Mouse (Mus musculus) ovary, postnatal 14 days (tissue): ENCODE data around the gene Zfp326.
A peak's percentile ranks its signal among the peaks of the same experiment; 100 is the strongest.
"Not testable (repeated sequence)": the region's sequence is repeated elsewhere in the genome, so short reads cannot be mapped to it uniquely, and the experiment has no call there.

Source experiments
- DNase-seq: peaks from one replicate; pipeline ENCODE4 v3.0.0; 2022; ENCODE audit warnings: low spot score

Zfp326 gene

DNA sequence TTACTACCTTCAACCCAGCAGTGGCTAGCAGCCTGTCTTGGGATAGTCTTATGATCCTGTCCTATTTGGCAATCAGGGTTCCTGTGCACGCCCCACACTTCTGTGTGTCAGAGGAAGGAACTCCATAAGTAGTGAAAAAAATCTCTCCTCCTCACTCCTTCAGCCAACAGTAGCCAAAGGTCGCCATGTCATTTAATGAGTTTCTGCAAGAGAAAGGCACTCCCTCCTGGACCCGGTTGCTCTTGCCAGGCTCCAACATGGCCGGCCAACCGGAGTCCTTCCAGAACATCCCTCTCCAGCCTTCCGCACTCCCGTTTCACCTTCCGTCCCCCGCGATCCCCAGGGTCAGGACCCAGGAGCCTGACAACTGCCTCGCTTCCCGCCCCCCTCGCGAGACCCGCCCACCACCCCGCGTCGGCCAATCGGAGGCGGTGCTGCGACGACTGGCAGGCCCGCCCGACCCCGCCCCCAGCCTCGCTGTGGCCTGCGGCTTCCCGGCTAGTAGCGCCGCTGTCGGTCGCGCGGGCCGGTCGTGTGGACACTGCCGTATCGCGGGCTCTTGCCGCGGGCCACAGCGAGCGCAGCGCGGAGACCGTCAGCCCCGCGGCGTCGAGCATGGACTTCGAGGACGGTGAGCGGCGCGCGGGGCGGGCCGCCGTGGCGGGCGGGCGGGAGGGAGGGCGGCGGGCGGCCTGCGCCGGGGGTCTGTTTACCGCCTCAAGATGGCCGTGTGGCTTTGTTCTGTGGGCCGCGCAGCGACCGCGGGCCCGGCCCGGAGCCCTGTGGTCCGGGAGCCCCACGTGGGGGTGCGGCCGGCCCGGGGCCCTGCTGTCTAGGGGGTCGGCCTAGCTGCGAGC lies at the start of gene Zfp326:
TSS of gene Zfp326 (plus strand) at position 498 of the 857 bp plus-strand sequence.
- DNase-seq, result peak; percentile 77

- DNase-seq, result no peak
Measured at GRCm38 (mm10) chr5:105826916-105827510, 49.4 kb upstream of the Zfp326 start.

GRCm38 (mm10) chr5:105828050-105828449 lies 48.3 kb upstream of the Zfp326 start:
- DNase-seq, result no peak

DNA sequence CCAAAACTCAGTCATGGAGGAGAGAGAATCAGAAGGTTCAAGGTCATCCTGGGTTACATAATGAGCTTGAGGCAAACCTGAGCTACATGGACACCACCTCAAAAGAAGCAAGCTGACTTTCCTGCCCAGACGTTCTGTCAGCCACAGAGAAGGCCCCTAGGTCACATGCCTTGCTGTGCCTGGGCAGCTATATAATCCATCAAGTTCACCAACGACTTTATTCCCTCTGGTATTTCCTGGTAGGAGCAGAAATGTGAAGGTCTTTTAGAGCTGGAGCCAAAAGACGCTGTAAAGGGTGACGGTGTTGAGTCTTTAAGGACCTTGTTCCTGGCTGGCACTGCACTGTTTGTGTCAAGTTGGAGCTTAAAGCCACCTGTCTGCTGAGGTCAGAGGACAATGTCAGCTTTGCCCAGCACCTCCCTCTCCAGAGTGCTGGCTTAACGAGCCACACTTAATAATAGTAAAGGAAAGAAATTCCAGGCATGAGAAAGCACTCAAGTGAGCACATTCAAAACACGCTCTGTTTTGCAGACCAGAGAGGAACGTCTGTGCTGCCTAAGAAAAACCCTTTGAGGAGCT lies 47.3 kb upstream of the Zfp326 start:
- no peak for DNase-seq

GRCm38 (mm10) chr5:105832140-105832539 lies 44.2 kb upstream of the Zfp326 start:
- DNase-seq, result no peak

DNA sequence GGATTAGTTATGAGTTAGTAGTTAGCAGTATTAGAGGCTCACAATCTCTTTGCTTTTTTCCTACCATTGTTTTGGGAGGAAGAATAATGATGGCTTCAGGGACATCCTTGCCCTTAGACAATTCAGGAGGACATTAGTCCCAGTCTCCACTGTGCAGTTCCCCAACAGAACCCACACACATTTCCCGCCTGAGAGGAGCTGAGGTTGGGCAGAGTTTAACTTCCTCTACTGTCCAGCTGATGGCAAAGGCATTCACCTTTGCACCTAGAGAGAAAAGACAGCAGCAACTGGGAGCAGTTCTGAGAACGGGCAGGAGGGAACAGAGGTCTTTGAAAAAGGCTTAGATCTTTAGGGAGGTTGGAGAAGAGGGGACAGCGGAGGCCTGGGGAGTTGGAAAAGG lies 42.4 kb upstream of the Zfp326 start:
- DNase-seq, result no peak

DNA sequence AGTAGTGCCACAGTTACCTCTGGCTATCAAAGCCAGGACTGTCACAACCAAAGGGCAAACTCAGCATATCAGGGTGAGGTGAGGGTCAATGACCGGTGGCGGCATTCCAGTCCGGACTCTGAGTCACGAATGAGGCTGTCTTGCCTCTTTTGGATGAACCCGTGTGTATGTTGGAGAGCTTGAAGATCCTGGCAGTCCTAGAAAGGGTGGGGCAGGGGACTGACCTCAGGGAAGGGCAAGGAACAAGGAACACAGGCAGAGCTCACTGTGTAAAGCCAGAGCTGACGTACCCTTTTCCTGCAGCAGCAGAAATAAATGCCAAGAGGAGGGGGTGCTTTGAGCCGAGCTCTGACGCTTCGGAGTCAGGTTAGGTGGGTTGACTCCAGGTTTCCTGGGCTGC lies 40.4 kb upstream of the Zfp326 start:
- DNase-seq, result no peak

- DNase-seq, result no peak
Measured at GRCm38 (mm10) chr5:105839740-105840310, 36.5 kb upstream of the Zfp326 start.

DNA sequence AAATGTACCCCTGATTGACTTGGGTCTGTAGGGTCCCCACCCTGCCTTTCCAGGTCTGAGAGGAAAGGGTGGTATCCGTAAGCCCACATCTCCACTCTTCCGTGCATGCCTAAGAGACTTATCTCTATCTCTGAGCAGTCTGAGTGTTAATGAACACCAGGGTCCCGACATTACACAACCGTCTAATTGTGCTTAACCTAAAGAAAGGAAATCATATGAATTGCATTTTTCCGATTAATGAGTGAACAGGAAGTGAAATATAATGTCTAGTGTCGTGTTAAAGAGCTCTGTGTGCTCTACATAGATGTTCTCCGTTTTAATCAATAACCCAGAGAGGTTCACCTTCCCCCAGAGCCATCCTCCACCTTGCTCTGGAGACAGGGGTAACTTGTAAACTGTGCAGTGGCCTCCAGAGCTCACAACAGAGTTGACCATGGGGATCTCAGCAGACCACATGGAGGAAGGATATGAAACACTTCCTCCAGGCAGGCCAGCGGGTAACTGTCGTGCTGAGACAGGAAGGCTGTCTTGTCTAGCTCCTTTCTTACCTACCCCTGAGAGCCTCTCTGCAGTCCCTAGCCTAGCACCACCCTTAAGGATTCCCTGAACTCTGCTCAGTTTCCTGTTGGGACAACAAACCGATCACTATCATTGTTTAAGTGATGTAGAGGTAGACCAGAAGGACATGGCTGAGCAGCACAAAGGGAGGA lies 32.2 kb upstream of the Zfp326 start:
- DNase-seq, result no peak

GRCm38 (mm10) chr5:105845041-105845440 lies 31.3 kb upstream of the Zfp326 start:
- DNase-seq, result no peak

DNA sequence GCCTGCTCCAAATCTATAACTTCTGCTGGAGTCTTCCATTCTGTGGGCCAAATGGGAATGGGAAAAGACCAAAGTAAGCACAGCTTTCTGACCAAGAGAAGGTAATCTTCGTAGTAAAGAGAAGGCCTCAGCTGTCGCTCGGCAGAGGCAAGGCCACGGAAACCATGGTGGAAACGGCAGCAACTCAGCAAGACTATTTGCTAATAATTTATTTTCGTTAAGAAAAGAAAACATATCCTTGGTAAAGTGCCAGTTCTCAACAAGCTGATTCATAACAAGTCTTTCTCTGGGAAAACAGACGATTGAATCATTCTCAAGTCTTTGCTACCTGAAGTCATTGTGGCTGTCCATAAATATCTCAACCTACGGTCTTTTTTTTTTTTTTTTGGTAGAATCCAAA lies 28.6 kb upstream of the Zfp326 start:
- no peak for DNase-seq

DNA sequence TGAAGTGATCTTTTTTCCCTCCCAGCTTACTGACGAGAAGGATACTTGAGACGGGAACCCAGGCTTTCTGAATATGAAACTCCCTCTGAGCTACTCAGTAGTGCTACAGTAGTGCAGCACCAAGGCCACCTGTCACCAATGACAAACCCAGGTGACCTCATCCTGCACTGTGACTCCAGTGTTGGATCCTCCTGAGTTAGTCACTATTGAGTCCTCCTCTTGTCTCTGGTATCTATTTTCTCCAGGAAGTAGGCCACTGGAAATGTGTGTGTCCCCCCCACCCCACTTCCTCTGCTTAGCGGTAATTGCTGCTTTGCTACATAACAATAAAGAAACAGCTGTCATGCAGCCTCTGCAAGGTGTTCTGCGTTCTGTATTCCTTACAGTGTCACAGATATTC lies 27.1 kb upstream of the Zfp326 start:
- no peak for DNase-seq

GRCm38 (mm10) chr5:105849643-105850042 lies 26.7 kb upstream of the Zfp326 start:
- no peak for DNase-seq

DNA sequence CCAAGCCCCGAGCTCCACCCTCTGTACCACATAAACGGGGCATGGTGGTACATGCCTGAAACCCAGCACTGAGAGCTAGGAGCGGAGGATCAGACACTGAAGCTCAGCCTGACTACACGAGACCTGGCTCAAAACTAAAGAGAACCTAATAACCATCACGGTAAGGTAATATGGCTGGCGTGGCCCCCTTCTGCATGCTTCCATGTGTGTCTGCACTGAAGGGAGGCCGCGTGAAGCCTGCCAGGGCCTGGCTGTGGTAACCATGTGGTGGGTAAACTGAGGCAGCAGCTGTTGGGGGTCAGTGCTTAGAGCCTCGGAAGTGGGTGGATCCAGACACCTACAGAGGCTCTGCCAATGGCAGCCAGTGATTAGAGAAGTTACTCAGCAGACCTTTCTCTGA lies 23.1 kb upstream of the Zfp326 start:
- no peak for DNase-seq

DNA sequence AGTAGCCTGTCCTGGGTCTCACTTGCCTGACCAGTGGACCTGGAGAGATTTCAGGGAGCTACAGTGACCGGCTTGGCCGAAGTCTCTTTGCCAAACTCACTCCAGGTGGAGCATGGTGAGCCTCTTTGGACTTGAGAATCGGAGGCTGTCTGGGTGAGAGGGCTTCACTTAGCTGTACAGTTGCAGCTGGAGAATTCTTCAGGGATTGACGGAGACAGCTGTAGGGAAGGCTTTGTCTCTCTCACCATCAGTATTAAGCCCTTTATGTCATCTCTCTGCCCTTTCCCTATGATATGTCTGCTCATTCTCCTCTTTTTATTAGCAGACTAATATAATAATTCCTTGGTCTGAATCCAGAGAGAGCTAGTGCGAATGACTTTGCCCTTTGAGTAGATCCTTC lies 18.9 kb upstream of the Zfp326 start:
- DNase-seq, result no peak

DNA sequence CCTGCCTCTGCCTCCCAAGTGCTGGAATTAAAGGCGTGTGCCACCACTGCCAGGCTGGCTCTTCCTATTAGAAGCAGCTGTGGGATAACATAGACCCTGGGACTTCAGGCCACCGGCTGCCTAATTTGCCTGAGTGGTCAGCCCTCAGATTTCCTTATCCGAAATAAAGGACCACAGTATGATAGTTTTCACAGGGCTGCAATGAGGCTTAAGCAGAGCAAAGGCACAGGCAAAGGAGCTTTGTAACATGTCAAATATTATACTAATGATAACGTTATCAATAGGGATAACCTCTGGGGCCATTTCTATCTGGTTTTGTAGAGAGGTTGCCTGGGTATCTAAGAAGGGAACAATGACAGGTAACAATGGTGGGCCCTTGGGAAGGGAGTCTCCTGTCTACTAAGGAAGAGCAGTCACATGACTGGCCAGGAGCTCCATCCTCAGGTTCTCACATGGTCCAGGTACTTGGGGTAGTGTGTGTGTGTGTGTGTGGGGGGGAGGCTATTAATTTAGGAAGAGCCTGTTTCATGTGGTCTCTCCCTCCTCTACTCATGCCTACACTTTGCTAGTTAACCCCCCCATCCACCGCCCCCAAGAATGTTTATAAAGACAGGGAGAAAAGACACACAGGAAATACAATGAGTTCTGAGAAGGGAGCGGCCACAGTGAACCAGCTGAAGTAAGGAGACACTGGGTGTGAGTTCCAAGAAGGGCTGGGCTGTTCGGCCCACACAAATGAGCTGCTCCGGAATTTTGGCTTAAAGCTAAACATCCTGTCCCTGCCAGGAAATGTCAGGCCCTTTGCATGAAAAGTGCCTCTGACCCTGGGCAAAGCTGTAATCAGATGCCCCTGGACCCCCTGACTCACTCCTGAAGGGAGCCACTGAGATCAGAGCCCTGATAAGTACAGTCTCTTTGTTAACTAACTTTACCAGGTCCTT lies 17.3 kb upstream of the Zfp326 start:
- DNase-seq, result no peak

GRCm38 (mm10) chr5:105859716-105860460 lies 16.5 kb upstream of the Zfp326 start:
- no peak for DNase-seq

GRCm38 (mm10) chr5:105860461-105860835 lies 15.9 kb upstream of the Zfp326 start:
- DNase-seq, result no peak

GRCm38 (mm10) chr5:105861616-105862015 lies 14.7 kb upstream of the Zfp326 start:
- no peak for DNase-seq

- DNase-seq, result not testable (repeated sequence)
Measured at GRCm38 (mm10) chr5:105865110-105865628, 11.2 kb upstream of the Zfp326 start.
